Mouse (Mus musculus) mouse embryonic stem cell (cell line): ENCODE data around the gene Yeats4.

Experiments used
- in situ Hi-C, 2 experiments: fragments of 300-500 bp; cut with MboI; formaldehyde crosslinking; loops; 1 replicate in 1 of 2; 3 replicates in 1 of 2; pipeline ENCODE4 v1.14.3; 2019 to 2020; ENCODE audit warnings: low sequenced_read_pairs in 2 of 2, low pct_unique_long_range_greater_than_20kb in 1 of 2, mixed read lengths in 1 of 2; ENCODE audit not compliant: unreplicated experiment in 1 of 2

The Yeats4 gene

GRCm38 (mm10) chr10:117224102-117224990 lies at the start of gene Yeats4:
Yeats4 (minus strand) TSS chr10:117224507.
- in situ Hi-C loops = no loop called here

DNA sequence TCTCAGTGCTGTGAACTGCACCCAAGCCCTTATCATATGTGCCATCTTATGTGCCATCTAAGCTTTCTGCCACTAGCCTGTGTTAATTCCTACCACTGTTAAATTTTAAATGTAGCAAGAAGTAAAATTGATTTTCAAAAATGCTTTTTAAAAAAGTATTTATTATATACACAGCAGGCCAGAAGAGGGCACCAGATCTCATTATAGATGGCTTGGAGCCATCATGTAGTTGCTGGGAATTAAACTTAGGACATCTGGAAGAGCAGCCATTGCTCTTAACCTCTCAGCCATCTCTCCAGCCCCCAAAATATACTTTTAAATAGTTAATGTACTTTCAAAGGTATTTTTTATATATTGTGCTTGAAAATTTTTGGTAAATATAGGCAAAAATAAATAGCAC lies 47.7 kb upstream of the Yeats4 start:
- in situ Hi-C loops = no loop called here

GRCm38 (mm10) chr10:117259870-117260269 lies 35.6 kb upstream of the Yeats4 start:
- in situ Hi-C loops = no loop called here

GRCm38 (mm10) chr10:117238603-117239002 lies 14.3 kb upstream of the Yeats4 start, which contains the start of gene 9530003J23Rik:
9530003J23Rik (minus strand) TSS chr10:117238703.
- in situ Hi-C loops = loop anchor here (10.0 to 25.0 kb wide), 2 partner anchors 196 to 199 kb away; no protein-coding TSS in a partner anchor

DNA sequence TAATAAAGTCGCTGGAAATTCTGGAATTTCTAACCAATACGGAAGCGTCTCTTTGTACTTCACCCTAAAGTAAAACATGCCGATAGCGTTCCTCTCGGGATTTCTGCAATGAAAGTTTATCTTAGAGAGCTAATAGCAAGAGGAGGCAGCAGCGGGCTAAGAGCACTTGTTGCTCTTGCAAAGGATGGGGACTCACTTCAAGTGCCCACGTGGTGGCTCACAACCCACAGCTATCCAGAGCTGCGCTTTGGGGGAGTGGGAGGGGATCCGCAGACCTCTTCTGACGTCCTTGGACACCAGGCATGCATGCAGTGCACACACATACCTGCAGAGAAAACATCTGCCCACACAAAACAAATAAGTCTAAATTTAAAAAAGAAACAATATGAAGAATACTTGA lies 11.6 kb upstream of the Yeats4 start:
- in situ Hi-C loops = loop anchor here (10.0 to 25.0 kb wide), 2 partner anchors 199 to 201 kb away; no protein-coding TSS in a partner anchor

DNA sequence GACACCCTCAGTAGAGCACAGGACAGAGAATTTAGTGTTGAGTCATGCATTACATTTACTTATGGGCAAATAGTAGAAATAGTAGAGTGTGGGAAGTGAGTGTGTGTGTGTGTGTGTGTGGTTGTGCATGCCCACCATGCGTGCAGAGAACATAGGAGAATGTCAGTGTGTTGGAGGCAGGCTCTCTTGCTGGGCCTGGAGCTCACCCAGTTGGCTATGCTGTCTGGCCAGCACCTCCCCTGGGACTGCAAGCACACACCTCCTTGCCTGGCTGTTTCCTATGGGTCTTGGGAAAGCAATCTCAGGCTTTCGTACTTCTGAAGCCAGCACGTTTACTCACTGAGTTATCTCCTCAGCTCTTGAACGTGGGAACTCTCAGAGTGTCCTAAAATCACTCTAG lies 10.5 kb upstream of the Yeats4 start:
- in situ Hi-C loops = loop anchor here (10.0 to 25.0 kb wide), 2 partner anchors 200 to 202 kb away; no protein-coding TSS in a partner anchor

DNA sequence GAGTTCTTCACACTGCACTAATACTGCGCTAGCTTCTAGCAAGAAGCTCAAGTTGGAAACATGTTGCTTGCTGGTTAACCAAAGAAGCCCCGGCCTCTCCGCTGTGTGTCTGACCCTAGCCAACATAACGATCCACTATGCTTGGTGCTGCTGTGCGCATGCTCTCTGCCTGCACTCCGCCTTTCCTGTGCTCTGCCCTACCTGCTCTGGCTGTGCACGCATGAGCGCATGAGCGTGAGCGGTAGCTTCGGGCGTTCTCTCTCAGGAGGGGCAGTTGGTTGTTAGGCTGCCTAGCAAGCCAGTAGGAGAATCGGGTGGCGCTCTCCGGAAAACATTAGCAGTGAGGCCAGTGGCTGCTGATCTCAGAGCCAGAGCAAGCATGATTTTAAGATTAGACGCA lies 5.5 kb upstream of the Yeats4 start:
- in situ Hi-C loops = loop anchor here (10.0 to 25.0 kb wide), 2 partner anchors 205 to 207 kb away; no protein-coding TSS in a partner anchor

GRCm38 (mm10) chr10:117226002-117226401 lies 1.7 kb upstream of the Yeats4 start:
- in situ Hi-C loops = loop anchor here in 1 of 2 experiments (25.0 kb wide), 1 partner anchor 211 kb away; no protein-coding TSS in a partner anchor

DNA sequence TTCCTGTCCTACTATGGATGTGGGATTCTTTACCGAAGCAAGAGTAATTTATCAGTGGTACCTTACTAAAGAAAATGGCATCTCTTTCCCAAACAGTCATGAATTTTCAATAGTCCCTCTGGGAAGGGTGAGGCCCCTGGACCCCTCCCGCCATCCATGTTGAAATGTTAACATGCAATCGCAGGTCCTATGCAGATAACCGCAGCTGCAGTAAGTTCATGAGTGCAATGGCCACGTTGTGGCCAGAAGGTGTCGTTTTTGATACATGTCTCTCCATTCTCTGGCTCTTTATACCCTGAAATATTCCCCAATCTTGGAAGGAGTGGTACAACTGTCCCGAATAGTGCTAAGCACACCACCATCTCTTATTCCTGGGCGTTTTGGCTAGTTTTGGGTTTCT lies 787 bp upstream of the Yeats4 start:
- in situ Hi-C loops = loop anchor here in 1 of 2 experiments (25.0 kb wide), 1 partner anchor 212 kb away; no protein-coding TSS in a partner anchor

DNA sequence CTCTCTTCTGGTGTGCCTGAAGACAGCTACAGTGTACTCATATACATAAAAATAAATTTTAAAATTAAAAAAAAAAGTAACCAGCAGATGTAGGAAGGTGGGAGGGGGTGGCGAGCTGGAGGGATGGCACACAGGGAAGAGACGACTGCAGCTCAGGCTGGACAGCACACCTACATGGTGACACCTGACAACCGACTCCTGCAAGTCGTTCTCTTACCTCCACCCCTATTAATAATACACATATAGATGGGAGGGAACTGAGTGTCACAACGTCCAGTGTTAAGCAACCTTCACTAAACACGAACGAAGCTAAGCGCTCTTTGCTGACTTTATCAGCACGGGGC lies 577 bp downstream of the Yeats4 start:
- in situ Hi-C loops = no loop called here

- in situ Hi-C loops = no loop called here
These were observed 1.5 kb downstream of the Yeats4 start for GRCm38 (mm10) chr10:117222821-117223220.

- in situ Hi-C loops = no loop called here
These were observed 6.0 kb downstream of the Yeats4 start for GRCm38 (mm10) chr10:117218351-117218750.

DNA sequence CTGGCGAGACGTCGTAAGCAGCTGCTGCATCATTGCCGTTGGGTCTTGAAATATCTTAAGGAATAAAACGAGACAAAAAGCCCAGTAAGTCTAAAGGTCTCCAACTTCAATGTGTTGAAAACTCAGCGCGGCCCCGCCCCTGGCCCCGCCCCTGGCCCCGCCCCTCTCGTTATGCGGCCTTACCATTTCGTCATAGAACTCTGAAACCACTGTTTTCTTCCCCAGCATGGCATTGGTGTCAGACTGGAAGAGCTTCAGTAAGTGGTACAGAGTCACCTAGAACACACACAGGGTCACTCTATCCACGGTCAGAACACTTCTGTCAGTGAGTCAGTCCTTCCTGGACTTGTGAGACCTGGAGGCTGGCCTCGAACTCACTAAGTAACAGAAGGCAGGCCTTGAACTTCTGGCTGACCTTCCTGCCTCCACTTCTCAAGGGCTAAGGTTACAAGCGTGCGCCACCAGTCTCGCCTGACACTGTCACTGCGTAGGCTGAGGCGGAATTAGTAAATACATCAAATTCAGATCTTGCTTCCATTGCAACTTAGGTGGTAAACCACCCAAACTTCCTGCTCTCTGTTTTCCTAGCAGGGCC lies 7.0 kb downstream of the Yeats4 start:
- in situ Hi-C loops = no loop called here

DNA sequence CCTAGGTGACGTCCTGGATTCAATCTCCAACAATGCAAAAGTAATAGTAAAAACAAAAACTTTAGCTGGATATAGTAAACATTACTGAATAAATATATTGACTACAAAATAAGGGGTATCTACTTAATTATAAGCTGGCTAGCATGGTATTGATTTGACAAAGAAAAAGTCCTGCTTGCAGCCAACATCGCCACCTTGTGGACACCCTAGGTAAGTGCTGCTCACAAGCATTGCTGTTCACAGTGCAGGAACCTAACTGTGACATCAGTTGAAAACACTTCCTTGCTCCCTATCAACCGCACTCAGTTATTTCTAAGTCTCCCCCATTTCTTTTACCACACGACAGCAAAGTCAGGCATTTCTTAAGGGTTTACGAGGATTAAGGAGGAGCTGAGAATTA lies 7.5 kb downstream of the Yeats4 start:
- in situ Hi-C loops = no loop called here

GRCm38 (mm10) chr10:117216132-117216495 lies 8.2 kb downstream of the Yeats4 start:
- in situ Hi-C loops = no loop called here

DNA sequence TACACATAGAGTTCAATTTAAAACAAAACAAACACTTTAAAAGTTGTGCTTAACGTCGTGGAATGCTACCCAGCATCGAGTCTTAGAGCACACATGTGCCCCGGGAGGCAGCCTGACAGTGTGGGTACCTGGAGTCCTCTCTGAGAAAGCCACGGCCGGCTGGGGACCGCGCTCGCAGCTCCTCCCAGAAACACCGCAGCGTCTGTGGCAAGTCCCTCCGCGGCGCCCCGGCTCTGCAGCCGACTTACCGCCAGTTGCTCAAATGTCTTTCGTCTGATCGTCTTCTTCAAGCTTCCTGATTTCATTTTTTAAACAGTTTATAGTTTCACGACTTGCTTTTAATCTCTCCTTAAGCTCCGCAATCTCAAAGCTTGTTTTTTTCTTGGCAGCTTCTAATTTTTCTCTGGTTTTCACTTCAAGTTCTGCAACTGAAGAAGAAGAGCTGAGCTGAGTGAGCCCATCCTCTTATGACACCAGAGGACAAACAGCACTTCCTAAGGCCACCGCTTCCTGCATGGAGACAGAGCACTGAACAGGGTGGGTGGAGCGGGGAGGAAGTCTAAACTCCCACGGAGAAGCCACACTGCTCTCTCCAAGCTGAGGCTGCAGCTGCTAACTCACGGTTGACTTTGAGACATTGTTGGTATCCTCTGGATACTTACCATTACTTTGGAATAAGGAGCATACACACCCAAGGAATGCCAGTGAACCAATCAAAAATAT lies 8.7 kb downstream of the Yeats4 start:
- in situ Hi-C loops = no loop called here

DNA sequence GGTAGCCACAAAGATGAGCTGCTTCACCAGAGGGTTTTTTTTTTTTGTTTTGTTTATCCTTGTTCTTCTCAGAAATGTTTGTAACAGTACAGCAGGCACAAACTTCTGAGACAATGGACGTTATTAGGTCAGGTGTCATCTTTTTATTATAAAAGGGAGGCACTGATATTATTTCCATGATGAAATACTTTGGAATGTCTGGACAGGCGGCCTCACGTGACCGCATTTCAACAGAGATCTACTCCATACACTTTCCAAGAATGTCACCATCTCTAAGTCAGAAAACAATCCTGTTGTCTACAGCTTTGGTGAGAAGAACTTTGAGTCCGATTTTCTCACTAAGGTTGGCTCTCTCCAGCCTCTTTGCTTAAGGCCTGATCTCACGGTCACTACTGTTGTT lies 13.3 kb downstream of the Yeats4 start:
- in situ Hi-C loops = no loop called here

DNA sequence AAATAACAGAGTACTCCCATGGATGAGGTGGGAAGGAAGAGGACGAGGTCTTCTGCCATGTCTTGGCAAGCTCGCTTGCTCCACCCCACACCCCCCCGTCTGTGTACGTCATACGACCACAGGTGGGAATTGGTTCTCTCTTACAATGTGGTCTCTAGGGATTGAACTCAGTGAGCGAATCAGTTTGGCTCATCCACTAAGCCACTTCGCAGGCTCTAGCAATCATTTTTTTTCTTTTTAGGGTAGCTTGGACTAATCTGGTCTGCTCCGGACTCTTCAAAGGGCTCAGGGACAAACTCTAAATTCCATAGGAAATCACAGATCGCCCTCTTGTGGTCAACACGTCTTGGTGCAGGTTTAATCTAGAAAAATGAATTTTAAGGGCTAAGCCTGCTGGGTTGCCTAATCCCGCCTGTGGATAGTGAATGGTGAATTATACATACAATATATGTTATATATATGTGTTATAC lies 14.8 kb downstream of the Yeats4 start:
- in situ Hi-C loops = loop anchor here in 1 of 2 experiments (10.0 kb wide), 1 partner anchor 155 kb away; no protein-coding TSS in a partner anchor

GRCm38 (mm10) chr10:117208787-117209186 lies 15.5 kb downstream of the Yeats4 start:
- in situ Hi-C loops = loop anchor here in 1 of 2 experiments (10.0 kb wide), 1 partner anchor 154 kb away; no protein-coding TSS in a partner anchor
